Mouse (Mus musculus) hindbrain, embryonic 15.5 days (tissue): ENCODE measurements around the gene Snx30. TPM values are rescaled to one million over a fixed set of nuclear protein-coding genes. Genes with fewer than 3 reads are reported as not detected.

Experiments used
- ATAC-seq: fragments of 200-750 bp; cut with Nextera tagmentation; 2 replicates; pipeline ENCODE4 v1.8.0; 2017; ENCODE audit warnings: low read depth, moderate number of reproducible peaks, moderate TSS enrichment; ENCODE audit not compliant: low FRiP score
- H3K27ac ChIP-seq: fragments of 300-500 bp; sonication (generic); replicated peaks from 2 replicates; pipeline ENCODE4 v1.5.1; 2015; ENCODE audit warnings: mild to moderate bottlenecking, inconsistent platforms
- H3K27me3 ChIP-seq: fragments of 300-500 bp; sonication (generic); 2 replicates; pipeline ENCODE4 v1.6.1; 2015; ENCODE audit warnings: control low read depth, inconsistent platforms
- H3K36me3 ChIP-seq: fragments of 300-500 bp; sonication (generic); 2 replicates; pipeline ENCODE4 v1.6.1; 2015; ENCODE audit warnings: control low read depth, inconsistent platforms
- H3K4me1 ChIP-seq: fragments of 300-500 bp; sonication (generic); replicated peaks from 2 replicates; pipeline ENCODE4 v1.6.1; 2015; ENCODE audit warnings: control low read depth, inconsistent platforms
- H3K4me2 ChIP-seq: fragments of 300-500 bp; sonication (generic); 2 replicates; pipeline ENCODE4 v1.6.1; 2015; ENCODE audit warnings: moderate library complexity, mild to moderate bottlenecking, inconsistent platforms
- H3K4me3 ChIP-seq: fragments of 300-500 bp; sonication (generic); 2 replicates; pipeline ENCODE4 v1.5.1; 2015; ENCODE audit warnings: mild to moderate bottlenecking, inconsistent platforms
- H3K9ac ChIP-seq: fragments of 300-500 bp; sonication (generic); 2 replicates; pipeline ENCODE4 v1.6.1; 2015; ENCODE audit warnings: inconsistent platforms
- H3K9me3 ChIP-seq: fragments of 300-500 bp; sonication (generic); 2 replicates; pipeline ENCODE4 v1.6.1; 2016; ENCODE audit warnings: control low read depth, inconsistent platforms
- WGBS: fragments of 180-500 bp; shearing (Covaris S2); methylation state at CpG from one replicate; pipeline ENCODE4 v1.1.7; 2015; 5-methylcytosine and 5-hydroxymethylcytosine counted together
- polyA plus RNA-seq: library from polyadenylated mRNA; unstranded; fragments of >200 nt; fragmentation: Nextera tagmentation; extraction: Ambion mirVana; gene quantifications from 2 replicates; pipeline ENCODE4 v1.2.1, GENCODE M21; 2015

The Snx30 gene
- polyA plus RNA-seq, 1 experiment from 2014 or later = 18.3 TPM

GRCm38 (mm10) chr4:59880725-59881124 lies 75.1 kb downstream of the Snx30 start:
- Histone ChIP-seq H3K4me2 (no peak overlapping the region), H3K9me3 (no peaks in the 10 kb centered on the region), H3K4me1 (peaks cover 12% of the 10 kb centered on the region; the same call in 1 of the 2 replicates), H3K27me3 (no peaks in the 10 kb centered on the region), H3K9ac (no peak overlapping the region), H3K36me3 (peaks cover 17% of the 10 kb centered on the region), H3K27ac (no peak overlapping the region), H3K4me3 (no peak overlapping the region)
- ATAC-seq = no peak
- 89% methylated on average over 5 of the region's 5 CpGs for WGBS

- 90% methylated on average over 2 of the region's 2 CpGs for WGBS
- H3K27ac ChIP-seq = no peak overlapping the region
- no peak overlapping the region for H3K4me3 ChIP-seq
- no peak overlapping the region for H3K4me2 ChIP-seq
- H3K27me3 ChIP-seq = no peaks in the 10 kb centered on the region
- peaks cover 10% of the 10 kb centered on the region; the same call in 1 of the 2 replicates for H3K4me1 ChIP-seq
- H3K36me3 ChIP-seq = peaks cover 19% of the 10 kb centered on the region
- ATAC-seq = no peak
- H3K9me3 ChIP-seq = no peaks in the 10 kb centered on the region
- no peak overlapping the region for H3K9ac ChIP-seq
These were observed 75.6 kb downstream of the Snx30 start for GRCm38 (mm10) chr4:59881210-59881609.

GRCm38 (mm10) chr4:59884136-59884696 lies 78.6 kb downstream of the Snx30 start:
- Histone ChIP-seq H3K27ac (no peak overlapping the region), H3K27me3 (no peaks in the 10 kb centered on the region), H3K4me2 (no peak overlapping the region), H3K4me1 (no peaks in the 10 kb centered on the region), H3K4me3 (no peak overlapping the region), H3K9me3 (no peaks in the 10 kb centered on the region), H3K9ac (no peak overlapping the region), H3K36me3 (peaks cover 25% of the 10 kb centered on the region)
- 87% methylated on average over 6 of the region's 6 CpGs for WGBS
- ATAC-seq = no peak

GRCm38 (mm10) chr4:59886281-59886680 lies 80.6 kb downstream of the Snx30 start:
- 92% methylated on average over 6 of the region's 6 CpGs for WGBS
- H3K9ac ChIP-seq = no peak overlapping the region
- no peak for ATAC-seq

GRCm38 (mm10) chr4:59887011-59887410 lies 81.4 kb downstream of the Snx30 start:
- no peak overlapping the region for H3K4me3 ChIP-seq
- no peaks in the 10 kb centered on the region for H3K9me3 ChIP-seq
- no peak for ATAC-seq
- no peaks in the 10 kb centered on the region for H3K27me3 ChIP-seq
- H3K4me1 ChIP-seq = no peaks in the 10 kb centered on the region
- no peak overlapping the region for H3K27ac ChIP-seq
- 87% methylated on average over 5 of the region's 5 CpGs for WGBS
- H3K4me2 ChIP-seq = no peak overlapping the region
- peaks cover 11% of the 10 kb centered on the region for H3K36me3 ChIP-seq
- H3K9ac ChIP-seq = no peak overlapping the region

More at GRCm38 (mm10) chr4:59886281-59886680, 80.6 kb downstream of the Snx30 start:
- Histone ChIP-seq H3K27ac (no peak overlapping the region), H3K27me3 (no peaks in the 10 kb centered on the region), H3K4me3 (no peak overlapping the region), H3K4me1 (no peaks in the 10 kb centered on the region), H3K4me2 (no peak overlapping the region), H3K36me3 (peaks cover 11% of the 10 kb centered on the region), H3K9me3 (no peaks in the 10 kb centered on the region)

GRCm38 (mm10) chr4:59888014-59888413 lies 82.4 kb downstream of the Snx30 start:
- H3K4me3 ChIP-seq = no peak overlapping the region
- no peak overlapping the region for H3K27ac ChIP-seq
- 78% methylated on average over 5 of the region's 5 CpGs for WGBS
- H3K36me3 ChIP-seq = peaks cover 12% of the 10 kb centered on the region
- ATAC-seq = no peak
- no peaks in the 10 kb centered on the region for H3K4me1 ChIP-seq
- H3K9ac ChIP-seq = no peak overlapping the region
- H3K4me2 ChIP-seq = no peak overlapping the region
- no peaks in the 10 kb centered on the region for H3K27me3 ChIP-seq
- H3K9me3 ChIP-seq = no peaks in the 10 kb centered on the region

- peaks cover 17% of the 10 kb centered on the region for H3K36me3 ChIP-seq
- 85% methylated on average over 6 of the region's 6 CpGs for WGBS
- 0 out of 2 replicates have a peak, but pooled peaks have one; percentile 24 for ATAC-seq
These were observed 84.5 kb downstream of the Snx30 start for GRCm38 (mm10) chr4:59890086-59890600.

GRCm38 (mm10) chr4:59891723-59892416 lies 86.2 kb downstream of the Snx30 start:
- Histone ChIP-seq H3K36me3 (peaks cover 18% of the 10 kb centered on the region; the same call in 1 of the 2 replicates), H3K27me3 (no peaks in the 10 kb centered on the region), H3K4me3 (no peak overlapping the region), H3K4me2 (no peak overlapping the region), H3K9me3 (no peaks in the 10 kb centered on the region), H3K9ac (no peak overlapping the region), H3K4me1 (no peaks in the 10 kb centered on the region), H3K27ac (no peak overlapping the region)
- 86% methylated on average over 10 of the region's 10 CpGs for WGBS
- no peak for ATAC-seq

More at GRCm38 (mm10) chr4:59890086-59890600, 84.5 kb downstream of the Snx30 start:
- Histone ChIP-seq H3K9me3 (no peaks in the 10 kb centered on the region), H3K4me1 (no peaks in the 10 kb centered on the region), H3K4me2 (no peak overlapping the region), H3K4me3 (no peak overlapping the region), H3K27me3 (no peaks in the 10 kb centered on the region), H3K27ac (no peak overlapping the region), H3K9ac (no peak overlapping the region)

- peaks cover 20% of the 10 kb centered on the region; the same call in 1 of the 2 replicates for H3K36me3 ChIP-seq
- no peaks in the 10 kb centered on the region for H3K9me3 ChIP-seq
- no peak overlapping the region for H3K4me3 ChIP-seq
- no peak overlapping the region for H3K4me2 ChIP-seq
- ATAC-seq = no peak
- no peak overlapping the region for H3K9ac ChIP-seq
- H3K4me1 ChIP-seq = no peaks in the 10 kb centered on the region
- no peaks in the 10 kb centered on the region for H3K27me3 ChIP-seq
- 92% methylated on average over 5 of the region's 5 CpGs for WGBS
- H3K27ac ChIP-seq = no peak overlapping the region
These were observed 87.1 kb downstream of the Snx30 start for GRCm38 (mm10) chr4:59892731-59893130.

GRCm38 (mm10) chr4:59894415-59894814 lies 88.8 kb downstream of the Snx30 start:
- Histone ChIP-seq H3K27me3 (no peaks in the 10 kb centered on the region), H3K4me2 (no peak overlapping the region), H3K4me1 (no peaks in the 10 kb centered on the region), H3K27ac (no peak overlapping the region), H3K9ac (no peak overlapping the region), H3K9me3 (no peaks in the 10 kb centered on the region), H3K36me3 (peaks cover 20% of the 10 kb centered on the region; the same call in 1 of the 2 replicates), H3K4me3 (no peak overlapping the region)
- ATAC-seq = no peak
- 93% methylated on average over 8 of the region's 8 CpGs for WGBS

- H3K27ac ChIP-seq = no peak overlapping the region
- H3K4me3 ChIP-seq = no peak overlapping the region
- no peaks in the 10 kb centered on the region for H3K9me3 ChIP-seq
- peaks cover 20% of the 10 kb centered on the region; the same call in 1 of the 2 replicates for H3K36me3 ChIP-seq
- H3K4me2 ChIP-seq = no peak overlapping the region
- H3K9ac ChIP-seq = no peak overlapping the region
- H3K4me1 ChIP-seq = no peaks in the 10 kb centered on the region
- WGBS = 95% methylated on average over 3 of the region's 3 CpGs
- H3K27me3 ChIP-seq = no peaks in the 10 kb centered on the region
- no peak for ATAC-seq
These were observed 89.4 kb downstream of the Snx30 start for GRCm38 (mm10) chr4:59894977-59895575.

- 73% methylated on average over 5 of the region's 5 CpGs for WGBS
- no peaks in the 10 kb centered on the region for H3K4me1 ChIP-seq
- no peaks in the 10 kb centered on the region for H3K9me3 ChIP-seq
- no peak overlapping the region for H3K9ac ChIP-seq
- H3K4me3 ChIP-seq = no peak overlapping the region
- H3K27me3 ChIP-seq = no peaks in the 10 kb centered on the region
- H3K4me2 ChIP-seq = no peak overlapping the region
- no peak for ATAC-seq
- H3K27ac ChIP-seq = no peak overlapping the region
- peaks cover 22% of the 10 kb centered on the region; the same call in 1 of the 2 replicates for H3K36me3 ChIP-seq
These were observed 90.4 kb downstream of the Snx30 start for GRCm38 (mm10) chr4:59896000-59896399.
